Mouse (Mus musculus): ENCODE measurements at regions not wholly inside any gene's neighbourhood (a gene's known extent, or its start where the extent isn't known, plus 50 kb on each side); places are given as distances from the start of the nearest gene placed in this dataset.

DNA sequence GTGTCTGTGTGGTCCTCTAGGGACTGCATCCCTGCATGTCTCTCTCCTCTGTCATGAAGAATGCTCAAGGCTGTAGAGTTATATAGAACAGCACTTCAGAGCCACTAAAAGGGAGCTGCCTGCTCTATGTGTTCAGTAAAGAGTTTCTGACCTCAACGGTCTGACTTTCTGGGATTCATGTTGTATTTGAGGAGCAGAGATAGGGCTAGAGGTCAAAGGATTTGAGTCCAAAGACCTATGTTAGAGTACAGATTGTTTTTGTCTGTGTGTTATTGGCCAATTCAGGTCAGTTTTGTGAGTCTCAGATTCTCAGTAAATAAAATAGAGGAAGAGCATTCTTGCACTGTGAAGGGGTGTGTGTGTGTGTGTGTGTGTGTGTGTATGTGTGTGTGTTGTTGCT lies 90.0 kb upstream of the Bcl6 start:
- no peak for TF ChIP-seq POLR2A (IDR thresholded peaks at IDR 0.05; ENCODE audit: borderline replicate concordance, control insufficient read depth, low read depth, low read length)
- TF ChIP-seq CTCF (IDR thresholded peaks at IDR 0.05; ENCODE audit: control insufficient read depth, insufficient read depth, low read length), result no peak
